Mouse (Mus musculus) forebrain, postnatal 0 days (tissue): ENCODE results near the gene Asgr1. TPM values are rescaled to one million over a fixed set of nuclear protein-coding genes. Genes with fewer than 3 reads are reported as not detected.
A peak's percentile ranks its signal among the peaks of the same experiment; 100 is the strongest.

ENCODE experiments used
- ATAC-seq: fragments of 200-750 bp; cut with Nextera tagmentation; 2 replicates; pipeline ENCODE4 v1.8.0; 2017; ENCODE audit warnings: mild to moderate bottlenecking, moderate library complexity
- DNase-seq: peaks from one replicate; pipeline ENCODE4 v3.0.0-alpha.2; 2015
- H3K27ac ChIP-seq: fragments of 300-500 bp; sonication (generic); 2 replicates; pipeline ENCODE4 v1.5.1; 2014; ENCODE audit warnings: low read depth, mild to moderate bottlenecking, antibody characterized with exemption, low read length, moderate library complexity, mixed read lengths
- H3K27me3 ChIP-seq: fragments of 300-500 bp; sonication (generic); 2 replicates; pipeline ENCODE4 v1.6.1; 2014; ENCODE audit warnings: mild to moderate bottlenecking, low read length, mixed read lengths; ENCODE audit not compliant: insufficient read depth
- H3K36me3 ChIP-seq: fragments of 300-500 bp; sonication (generic); 2 replicates; pipeline ENCODE4 v1.6.1; 2014; ENCODE audit warnings: mild to moderate bottlenecking, moderate library complexity; ENCODE audit not compliant: insufficient read depth
- H3K4me1 ChIP-seq: fragments of 300-500 bp; sonication (generic); 2 replicates; pipeline ENCODE4 v1.6.1; 2014; ENCODE audit warnings: antibody characterized with exemption; ENCODE audit not compliant: insufficient read depth
- H3K4me2 ChIP-seq: fragments of 300-500 bp; sonication (generic); 2 replicates; pipeline ENCODE4 v1.6.1; 2014; ENCODE audit warnings: low read depth, mild to moderate bottlenecking, moderate library complexity
- H3K4me3 ChIP-seq: fragments of 300-500 bp; sonication (generic); 2 replicates; pipeline ENCODE4 v1.5.1; 2014; ENCODE audit warnings: low read depth, low read length, mixed read lengths
- H3K9ac ChIP-seq: fragments of 300-500 bp; sonication (generic); 2 replicates; pipeline ENCODE4 v1.6.1; 2014; ENCODE audit warnings: mild to moderate bottlenecking
- H3K9me3 ChIP-seq: fragments of 300-500 bp; sonication (generic); 2 replicates; pipeline ENCODE4 v1.6.1; 2016; ENCODE audit warnings: low read length
- CTCF ChIP-seq: sonication (generic); IDR thresholded peaks from 2 replicates; pipeline ENCODE4 v1.5.1; 2016; ENCODE audit warnings: antibody characterized with exemption, control low read depth, low read depth
- WGBS: fragments of 180-500 bp; shearing (Covaris S2); extraction: QIAGEN DNeasy Blood & Tissue Kit; methylation state at CpG from one replicate; pipeline ENCODE4 v1.1.7; 2014; 5-methylcytosine and 5-hydroxymethylcytosine counted together
- polyA plus RNA-seq: library from polyadenylated mRNA; unstranded; fragments of >200 nt; fragmentation: Nextera tagmentation; extraction: Ambion mirVana; gene quantifications from 2 replicates; pipeline ENCODE4 v1.2.1, GENCODE M21; 2015
- total RNA-seq: library from RNA; depleted of rRNA; stranded (reverse); fragments of >200 nt; gene quantifications from 2 replicates; pipeline ENCODE4 v1.2.3, GENCODE M21; 2014; rRNA removed

Asgr1 gene
- total RNA-seq (3.0 and 5.4 TPM in 2 replicates), polyA plus RNA-seq (4.3 and 4.5 TPM in 2 replicates)

DNA sequence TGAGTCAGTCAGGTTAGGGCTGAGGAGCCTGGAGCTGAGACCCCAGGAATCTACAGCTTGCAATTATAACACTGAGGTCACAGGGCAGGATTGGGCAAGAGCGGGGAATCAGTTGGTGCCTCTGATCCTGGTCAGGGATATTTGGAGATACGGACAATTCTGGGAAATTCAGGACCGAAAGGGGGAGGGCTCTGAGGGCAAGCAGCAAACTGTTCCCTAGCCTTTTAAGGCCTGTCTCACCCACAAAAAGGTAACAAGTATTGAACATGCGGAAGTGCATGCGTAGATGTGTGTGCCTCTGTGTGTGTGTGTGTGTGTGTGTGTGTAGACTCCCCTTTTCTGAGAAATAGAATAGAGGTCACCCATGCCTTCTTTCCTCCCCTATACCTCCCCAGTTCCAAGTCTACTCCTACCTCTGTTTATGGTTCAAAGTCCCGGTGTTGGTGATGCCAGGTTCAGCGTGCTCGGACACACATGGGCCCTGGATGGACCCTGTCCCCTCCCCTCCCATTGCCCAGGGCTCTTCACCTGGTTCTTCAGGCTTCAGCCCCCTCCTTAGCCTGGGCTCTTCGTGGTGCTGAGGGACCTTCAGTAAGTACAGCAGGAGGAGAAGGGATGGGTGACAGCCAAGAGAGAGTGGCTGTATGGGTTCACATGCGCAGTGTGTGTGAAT, at the start of gene Asgr1:
TSS of gene Asgr1 (plus strand) at position 188 of the 673 bp plus-strand sequence.
- WGBS = 88% methylated on average over 10 of the region's 10 CpGs
- Histone ChIP-seq H3K4me2 (no peak within 1 kb of the TSS), H3K9ac (no peak within 1 kb of the TSS), H3K9me3 (no peaks in the 10 kb centered on the region), H3K27ac (no peak within 1 kb of the TSS), H3K27me3 (no peaks in the 10 kb centered on the region), H3K4me3 (no peak within 1 kb of the TSS), H3K4me1 (no peaks in the 10 kb centered on the region), H3K36me3 (no peaks in the 10 kb centered on the region)
- no peak for DNase-seq
- ATAC-seq = no peak
- no peak for TF ChIP-seq CTCF

- Histone ChIP-seq H3K27me3 (no peaks in the 10 kb centered on the region), H3K9me3 (no peaks in the 10 kb centered on the region), H3K4me2 (no peak overlapping the region), H3K9ac (no peak overlapping the region), H3K4me1 (peaks cover 17% of the 10 kb centered on the region; the same call in 1 of the 2 replicates), H3K27ac (no peak overlapping the region), H3K4me3 (no peak overlapping the region), H3K36me3 (peaks cover 58% of the 10 kb centered on the region)
- no peak for DNase-seq
- peak; percentile 40 for TF ChIP-seq CTCF
- WGBS = 51% methylated on average over 5 of the region's 5 CpGs
- ATAC-seq = no peak
Measured at GRCm38 (mm10) chr11:70005521-70005920, 48.4 kb upstream of the Asgr1 start.

- no peak for ATAC-seq
Measured at GRCm38 (mm10) chr11:70010033-70010432, 43.9 kb upstream of the Asgr1 start.

GRCm38 (mm10) chr11:70010548-70010947, 43.3 kb upstream of the Asgr1 start:
- peaks cover 7% of the 10 kb centered on the region; the same call in 1 of the 2 replicates for H3K4me1 ChIP-seq
- H3K9ac ChIP-seq = no peak overlapping the region
- 93% methylated on average over 12 of the region's 12 CpGs for WGBS
- H3K27ac ChIP-seq = no peak overlapping the region
- H3K4me3 ChIP-seq = no peak overlapping the region
- H3K4me2 ChIP-seq = no peak overlapping the region
- H3K27me3 ChIP-seq = no peaks in the 10 kb centered on the region
- peaks cover 78% of the 10 kb centered on the region for H3K36me3 ChIP-seq
- ATAC-seq (no peak), DNase-seq (no peak)
- H3K9me3 ChIP-seq = no peaks in the 10 kb centered on the region
- TF ChIP-seq CTCF = no peak

More at GRCm38 (mm10) chr11:70010033-70010432, 43.9 kb upstream of the Asgr1 start:
- no peak overlapping the region for H3K27ac ChIP-seq
- DNase-seq = no peak
- H3K4me1 ChIP-seq = peaks cover 7% of the 10 kb centered on the region; the same call in 1 of the 2 replicates
- 83% methylated on average over 6 of the region's 6 CpGs for WGBS
- H3K27me3 ChIP-seq = no peaks in the 10 kb centered on the region
- no peak for TF ChIP-seq CTCF
- H3K36me3 ChIP-seq = peaks cover 83% of the 10 kb centered on the region
- no peak overlapping the region for H3K9ac ChIP-seq
- no peaks in the 10 kb centered on the region for H3K9me3 ChIP-seq
- H3K4me2 ChIP-seq = no peak overlapping the region
- H3K4me3 ChIP-seq = no peak overlapping the region

DNA sequence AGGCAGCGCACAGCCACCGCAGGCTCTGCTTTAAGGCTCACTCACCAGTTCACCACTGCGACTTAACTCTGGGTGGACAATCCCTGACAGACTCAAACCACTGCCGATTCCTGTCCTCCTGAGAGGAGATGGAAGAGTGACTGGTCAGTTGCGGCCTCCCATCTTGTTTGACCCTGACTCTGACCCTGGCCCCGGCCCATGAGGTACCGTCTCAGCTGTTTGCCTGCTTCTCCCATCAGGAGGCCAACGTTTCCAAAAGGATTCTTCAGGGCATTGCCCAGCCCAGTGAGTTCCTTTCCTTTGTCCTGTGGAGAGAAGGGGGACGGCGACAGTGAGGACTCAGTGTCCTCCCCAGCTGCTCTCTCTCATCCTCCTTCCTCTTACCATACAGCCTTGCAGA, 42.9 kb upstream of the Asgr1 start:
- Histone ChIP-seq H3K4me2 (no peak overlapping the region), H3K9ac (no peak overlapping the region), H3K4me1 (peaks cover 7% of the 10 kb centered on the region; the same call in 1 of the 2 replicates), H3K36me3 (peaks cover 74% of the 10 kb centered on the region), H3K27me3 (no peaks in the 10 kb centered on the region), H3K4me3 (no peak overlapping the region), H3K9me3 (no peaks in the 10 kb centered on the region), H3K27ac (no peak overlapping the region)
- 76% methylated on average over 10 of the region's 10 CpGs for WGBS
- no peak for TF ChIP-seq CTCF
- ATAC-seq (no peak), DNase-seq (no peak)

DNA sequence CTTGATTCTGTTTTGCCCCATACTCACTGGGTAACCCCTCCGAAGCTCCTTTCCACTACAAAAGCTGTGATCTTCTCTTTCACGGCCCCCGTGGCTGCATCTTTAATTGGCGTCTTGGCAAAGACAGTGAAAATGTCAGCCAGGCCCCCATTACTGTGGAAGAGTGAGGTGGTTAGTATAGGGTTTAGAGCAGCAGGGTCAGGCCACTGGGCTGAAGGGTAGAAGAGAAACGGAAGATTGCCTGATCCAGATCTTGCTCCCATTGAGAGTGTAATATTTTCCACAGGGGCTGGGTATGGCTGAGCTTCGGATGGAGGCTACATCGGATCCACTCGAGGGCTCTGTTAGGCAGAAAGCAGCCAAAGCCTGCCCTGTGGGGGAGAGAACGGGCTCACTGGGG, 41.0 kb upstream of the Asgr1 start:
- Histone ChIP-seq H3K27ac (no peak overlapping the region), H3K36me3 (peaks cover 55% of the 10 kb centered on the region), H3K4me1 (peaks cover 13% of the 10 kb centered on the region), H3K27me3 (no peaks in the 10 kb centered on the region), H3K4me3 (no peak overlapping the region), H3K4me2 (no peak overlapping the region), H3K9me3 (no peaks in the 10 kb centered on the region), H3K9ac (no peak overlapping the region)
- ATAC-seq = no peak
- 81% methylated on average over 9 of the region's 9 CpGs for WGBS
- no peak for DNase-seq
- no peak for TF ChIP-seq CTCF

DNA sequence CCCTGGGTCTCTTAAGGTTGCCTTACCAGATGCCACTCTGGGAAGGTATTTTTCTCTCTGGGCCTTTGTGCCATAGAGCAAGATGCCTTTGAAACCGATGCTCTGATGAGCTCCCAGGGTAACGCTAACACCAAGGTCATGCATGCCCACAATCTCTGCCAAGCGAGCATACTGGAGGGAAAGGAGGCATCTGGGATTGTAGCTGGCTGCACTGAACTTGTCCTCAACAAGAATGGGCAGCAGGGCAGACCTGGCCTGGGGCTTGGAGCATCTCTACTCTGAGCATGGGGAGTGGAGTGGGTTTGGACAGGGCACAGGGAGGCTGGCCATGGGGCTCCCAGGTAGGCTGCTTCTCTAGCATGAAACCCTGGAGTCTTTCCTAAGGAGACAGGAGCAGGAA, 40.5 kb upstream of the Asgr1 start:
- TF ChIP-seq CTCF = no peak
- ATAC-seq (no peak), DNase-seq (no peak)
- H3K27ac ChIP-seq = no peak overlapping the region
- H3K9ac ChIP-seq = no peak overlapping the region
- H3K36me3 ChIP-seq = peaks cover 50% of the 10 kb centered on the region
- H3K9me3 ChIP-seq = no peaks in the 10 kb centered on the region
- 93% methylated on average over 3 of the region's 3 CpGs for WGBS
- no peak overlapping the region for H3K4me3 ChIP-seq
- no peaks in the 10 kb centered on the region for H3K27me3 ChIP-seq
- no peak overlapping the region for H3K4me2 ChIP-seq
- peaks cover 15% of the 10 kb centered on the region for H3K4me1 ChIP-seq
